Mouse (Mus musculus): ENCODE results near the gene Klk1b1.

DNA sequence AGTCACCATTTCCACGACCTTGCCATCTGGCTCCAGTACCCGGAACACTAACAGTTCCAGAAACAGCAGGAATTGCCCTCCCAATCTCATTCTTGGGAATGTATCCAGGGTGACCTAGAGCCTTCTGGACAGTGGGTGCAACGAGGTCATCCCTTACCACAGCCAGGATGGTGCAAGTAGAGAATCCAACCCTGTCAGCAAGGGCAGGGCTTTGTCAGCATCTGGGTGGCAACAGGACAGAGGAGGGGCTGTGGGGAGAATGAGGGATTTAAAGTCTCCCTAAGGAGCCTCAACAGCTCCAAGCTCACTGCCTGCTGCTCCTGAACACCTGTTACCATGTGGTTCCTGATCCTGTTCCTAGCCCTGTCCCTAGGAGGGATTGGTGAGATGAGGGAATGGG is at the start of gene Klk1b1:
- TF ChIP-seq CTCF (IDR thresholded peaks at IDR 0.05; ENCODE audit: low read depth) (no peak), EP300 (IDR thresholded peaks at IDR 0.05; ENCODE audit: low read depth) (no peak)
